Mouse (Mus musculus) ES-Bruce4 (cell line): ENCODE results near the gene Rundc3a.

ENCODE experiments used
- CTCF ChIP-seq: IDR thresholded peaks from one replicate; pipeline ENCODE4 v1.8.1; 2011; ENCODE audit warnings: low read depth, low read length
- EP300 ChIP-seq: IDR thresholded peaks from 2 replicates; pipeline ENCODE4 v1.6.1; 2011; ENCODE audit warnings: low read depth, low read length; ENCODE audit not compliant: insufficient read depth
- POLR2A ChIP-seq: IDR thresholded peaks from one replicate; pipeline ENCODE4 v1.8.1; 2011; ENCODE audit warnings: low read length; ENCODE audit not compliant: insufficient read depth

GRCm38 (mm10) chr11:102347683-102348082 is 45.5 kb upstream of the Rundc3a start:
- TF ChIP-seq POLR2A: no peak
- TF ChIP-seq EP300: no peak
- TF ChIP-seq CTCF: no peak
